Mouse (Mus musculus): Measurements from ENCODE around the gene Cdkl3. TPM values are rescaled to one million over a fixed set of nuclear protein-coding genes. Genes with fewer than 3 reads are reported as not detected.
"Not testable (repeated sequence)": the region's sequence is repeated elsewhere in the genome, so short reads cannot be mapped to it uniquely, and the experiment has no call there.

Cdkl3 gene
- total RNA-seq, 2 experiments from 2014 or later, result 2.0 to 2.4 TPM

GRCm38 (mm10) chr11:52120415-52120814 lies 116.4 kb downstream of the Cdkl3 start:
- not testable (repeated sequence) for DNase-seq

GRCm38 (mm10) chr11:52122045-52122444 lies 118.0 kb downstream of the Cdkl3 start:
- DNase-seq, result no peak

GRCm38 (mm10) chr11:52124468-52124867 lies 120.4 kb downstream of the Cdkl3 start:
- DNase-seq, result no peak

- DNase-seq, result no peak
Observed at GRCm38 (mm10) chr11:52127169-52127568, 123.1 kb downstream of the Cdkl3 start.

- DNase-seq, result no peak
Observed at GRCm38 (mm10) chr11:52127760-52128159, 123.7 kb downstream of the Cdkl3 start.

- no peak for DNase-seq
Observed at GRCm38 (mm10) chr11:52128316-52129061, 124.5 kb downstream of the Cdkl3 start.

GRCm38 (mm10) chr11:52129171-52129570 lies 125.2 kb downstream of the Cdkl3 start:
- no peak for DNase-seq

- DNase-seq, result no peak
Observed at GRCm38 (mm10) chr11:52129621-52130450, 125.8 kb downstream of the Cdkl3 start.

- no peak for DNase-seq
Observed at GRCm38 (mm10) chr11:52130451-52131068, 126.5 kb downstream of the Cdkl3 start.

Small RNA genes within 50 kb of the gene (microRNA-seq; reads per million reads assigned to microRNA genes)
- gene Gm24157 (ENCODE audit: borderline replicate concordance in 2 of 2) (0 reads per million in 2 experiments), gene Mir3061 (ENCODE audit: borderline replicate concordance in 2 of 2) (13.3 to 17.2 reads per million in 2 experiments)

Other genes starting within 250 kb of the Cdkl3 start
- 10 to 100 TPM; 33.2 to 33.3 TPM for gene Sec24a, start 240.6 kb upstream of the Cdkl3 start, total RNA-seq (2021)
- 100 to 1,000 TPM; 372 to 421 TPM for gene Sar1b, start 240.5 kb upstream of the Cdkl3 start, total RNA-seq (2021)
- 1 to 10 TPM; 2.3 to 3.5 TPM for gene Jade2, start 146.6 kb upstream of the Cdkl3 start, total RNA-seq (2021)
- gene Cdkn2aipnl, start 36.6 kb upstream of the Cdkl3 start, total RNA-seq (2021), result 10 to 100 TPM; 11.9 to 15.9 TPM
- gene Ube2b, start 3.5 kb upstream of the Cdkl3 start, total RNA-seq (2021), result 100 to 1,000 TPM; 347 to 366 TPM
- 10 to 100 TPM; 39.0 to 39.8 TPM for gene Ppp2ca, start 94.5 kb downstream of the Cdkl3 start, total RNA-seq (2021)
- not detected for gene Olfr1373, start 141.3 kb downstream of the Cdkl3 start, total RNA-seq (2021)
- gene Olfr1371, start 209.8 kb downstream of the Cdkl3 start, total RNA-seq (2021), result not detected
- gene Skp1a, start 227.8 kb downstream of the Cdkl3 start, total RNA-seq (2021), result 100 to 1,000 TPM; 255 to 270 TPM

All from gastrocnemius, postnatal 25 days (tissue).